Mouse (Mus musculus) myocyte (in vitro differentiated cells): ENCODE measurements around the gene Pla2g4c. TPM values are rescaled to one million over a fixed set of nuclear protein-coding genes. Genes with fewer than 3 reads are reported as not detected.

Experiments used
- H3K27me3 ChIP-seq: one replicate; pipeline ENCODE4 v1.6.1; 2011; ENCODE audit not compliant: control insufficient read depth, insufficient read depth, insufficient read length
- H3K36me3 ChIP-seq: one replicate; pipeline ENCODE4 v1.6.1; 2011; ENCODE audit not compliant: control insufficient read depth, insufficient read depth
- H3K4me2 ChIP-seq: one replicate; pipeline ENCODE4 v1.6.1; 2011; ENCODE audit warnings: low read depth, control low read depth
- H3K4me3 ChIP-seq: one replicate; pipeline ENCODE4 v1.5.1; 2011; ENCODE audit warnings: mild to moderate bottlenecking, control low read depth, moderate library complexity
- H3K79me2 ChIP-seq: one replicate; pipeline ENCODE4 v1.6.1; 2011; ENCODE audit not compliant: control insufficient read depth, insufficient read depth
- H3ac ChIP-seq: one replicate; pipeline ENCODE4 v1.6.1; 2011; ENCODE audit not compliant: control insufficient read depth, insufficient read length
- CEBPB ChIP-seq: IDR thresholded peaks from 2 replicates; pipeline ENCODE4 v1.6.1; 2011; ENCODE audit warnings: mild to moderate bottlenecking, moderate library complexity; ENCODE audit not compliant: poor library complexity, insufficient read depth, severe bottlenecking
- E2F4 ChIP-seq: IDR thresholded peaks from one replicate; pipeline ENCODE4 v1.6.1; 2011; ENCODE audit warnings: mild to moderate bottlenecking, control low read depth, moderate library complexity; ENCODE audit not compliant: insufficient read depth
- MAX ChIP-seq: IDR thresholded peaks from one replicate; pipeline ENCODE4 v1.6.1; 2011; ENCODE audit warnings: low read depth, mild to moderate bottlenecking, control low read depth
- MYOD1 ChIP-seq, 3 experiments: IDR thresholded peaks; one replicate each; pipeline ENCODE4 v1.6.1; 2011; ENCODE audit warnings: control low read depth in 2 of 3, low read depth in 2 of 3, mild to moderate bottlenecking in 2 of 3, moderate library complexity in 1 of 3; ENCODE audit not compliant: insufficient read length in 2 of 3, control insufficient read depth in 1 of 3
- MYOG ChIP-seq, 3 experiments: IDR thresholded peaks; one replicate each; pipeline ENCODE4 v1.6.1; 2011; ENCODE audit warnings: control low read depth in 2 of 3, low read depth in 2 of 3, mild to moderate bottlenecking in 2 of 3; ENCODE audit not compliant: insufficient read length in 2 of 3, control insufficient read depth in 1 of 3, insufficient read depth in 1 of 3
- POLR2A ChIP-seq: IDR thresholded peaks from one replicate; pipeline ENCODE4 v1.6.1; 2011; ENCODE audit warnings: low read depth, mild to moderate bottlenecking, control low read depth, moderate library complexity; ENCODE audit not compliant: insufficient read length
- POLR2AphosphoS2 ChIP-seq: IDR thresholded peaks from one replicate; pipeline ENCODE4 v1.6.1; 2011; ENCODE audit warnings: low read depth, control low read depth; ENCODE audit not compliant: insufficient read length
- REST ChIP-seq: IDR thresholded peaks from one replicate; pipeline ENCODE4 v1.6.1; 2011; ENCODE audit warnings: mild to moderate bottlenecking, control low read depth, moderate library complexity; ENCODE audit not compliant: insufficient read depth, insufficient read length
- SRF ChIP-seq: IDR thresholded peaks from one replicate; pipeline ENCODE4 v1.6.1; 2011; ENCODE audit warnings: low read depth; ENCODE audit not compliant: control insufficient read depth, insufficient read length
- TCF12 ChIP-seq: IDR thresholded peaks from one replicate; pipeline ENCODE4 v1.6.1; 2011; ENCODE audit warnings: mild to moderate bottlenecking, control low read depth; ENCODE audit not compliant: poor library complexity, insufficient read depth, severe bottlenecking
- TCF3 ChIP-seq: IDR thresholded peaks from one replicate; pipeline ENCODE4 v1.6.1; 2011; ENCODE audit warnings: low read depth, control low read depth; ENCODE audit not compliant: insufficient read length
- USF1 ChIP-seq: IDR thresholded peaks from one replicate; pipeline ENCODE4 v1.6.1; 2011; ENCODE audit warnings: low read depth, mild to moderate bottlenecking, control low read depth, moderate library complexity
- polyA plus RNA-seq: library from polyadenylated mRNA; unstranded; fragments of >200 nt; fragmentation: generic; extraction: Trizol; gene quantifications from one replicate; pipeline ENCODE4 v1.2.1, GENCODE M21; 2012; ENCODE audit warnings: missing spikeins

Pla2g4c gene
- polyA plus RNA-seq, 1 experiment = 0.01 TPM

DNA sequence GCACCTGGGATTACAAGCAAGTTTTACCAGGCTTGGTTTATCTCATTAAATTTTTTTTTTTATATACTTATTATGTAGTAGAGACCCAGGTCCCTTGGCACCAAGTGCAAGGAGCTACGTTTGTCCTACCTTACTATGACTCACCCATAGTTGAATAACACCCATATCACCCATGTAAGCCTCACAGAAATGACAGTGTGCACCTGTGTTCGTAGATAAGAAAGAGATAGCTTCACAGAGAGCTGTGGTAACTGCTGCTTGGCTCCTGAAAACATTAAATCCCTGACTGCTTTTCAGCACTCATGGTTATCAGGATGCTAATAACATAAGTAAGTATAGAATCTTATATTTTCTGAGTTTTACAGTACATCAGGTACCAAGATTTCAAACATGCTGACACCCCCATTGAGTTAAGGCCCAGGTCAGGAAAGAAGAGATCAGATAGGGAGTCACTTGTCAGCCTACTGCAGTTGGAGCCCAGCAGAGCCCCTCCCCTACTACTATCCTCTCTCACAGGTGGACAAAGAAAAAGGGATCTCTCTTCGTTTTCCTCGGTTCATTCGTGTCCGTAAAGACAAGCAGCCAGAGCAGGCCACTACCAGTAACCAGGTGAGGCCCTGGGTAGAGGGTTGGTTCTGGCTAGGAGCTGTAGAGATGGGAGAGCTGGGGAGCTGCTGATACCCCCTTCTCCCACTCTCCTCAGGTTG, 13.8 kb upstream of the Pla2g4c start:
- H3K4me3 ChIP-seq = no peak overlapping the region
- no peaks in the 10 kb centered on the region for H3K79me2 ChIP-seq
- H3K36me3 ChIP-seq = no peaks in the 10 kb centered on the region
- H3K27me3 ChIP-seq = no peaks in the 10 kb centered on the region
- no peak overlapping the region for H3K4me2 ChIP-seq
- H3ac ChIP-seq = no peak overlapping the region
- no peak for TF ChIP-seq MYOD1 (IDR thresholded peaks at IDR 0.05; ENCODE audit: control insufficient read depth in 1 of 3, insufficient read length in 2 of 3, low read depth in 2 of 3)
- TF ChIP-seq MYOG (IDR thresholded peaks at IDR 0.05; ENCODE audit: control insufficient read depth in 1 of 3, insufficient read depth in 1 of 3, insufficient read length in 2 of 3, low read depth in 2 of 3) = no peak
- TF ChIP-seq CEBPB = no peak
- TF ChIP-seq TCF3 = no peak

DNA sequence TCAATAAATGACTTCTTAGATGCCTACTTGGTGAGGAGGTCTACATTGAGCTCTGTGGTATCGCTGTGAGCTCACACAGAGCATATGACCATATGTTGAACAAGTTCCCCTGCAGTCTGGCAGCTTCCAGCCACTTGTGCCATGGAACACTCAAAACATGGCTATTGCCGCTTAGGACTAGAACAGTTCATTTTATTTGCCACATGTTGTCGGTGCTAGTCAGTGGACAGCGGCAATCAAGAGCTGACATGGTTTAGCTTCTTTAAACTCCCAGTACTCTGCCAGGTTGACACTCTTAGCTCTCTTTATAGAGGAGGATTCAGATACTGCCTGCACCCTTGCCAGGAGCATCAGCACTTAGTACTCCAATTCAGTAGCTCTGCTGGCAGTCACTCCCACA, 13.1 kb upstream of the Pla2g4c start:
- no peaks in the 10 kb centered on the region for H3K36me3 ChIP-seq
- H3K79me2 ChIP-seq = no peaks in the 10 kb centered on the region
- H3K27me3 ChIP-seq = no peaks in the 10 kb centered on the region
- no peak overlapping the region for H3ac ChIP-seq
- no peak overlapping the region for H3K4me2 ChIP-seq
- no peak overlapping the region for H3K4me3 ChIP-seq
- TF ChIP-seq TCF12 = no peak
- TF ChIP-seq REST = no peak
- TF ChIP-seq MYOG (IDR thresholded peaks at IDR 0.05; ENCODE audit: control insufficient read depth in 1 of 3, insufficient read depth in 1 of 3, insufficient read length in 2 of 3, low read depth in 2 of 3) = no peak
- no peak for TF ChIP-seq E2F4
- TF ChIP-seq TCF3 = no peak
- TF ChIP-seq SRF = no peak
- no peak for TF ChIP-seq MYOD1 (IDR thresholded peaks at IDR 0.05; ENCODE audit: control insufficient read depth in 1 of 3, insufficient read length in 2 of 3, low read depth in 2 of 3)
- TF ChIP-seq MAX = no peak
- no peak for TF ChIP-seq USF1
- no peak for TF ChIP-seq CEBPB
- TF ChIP-seq POLR2A = no peak
- no peak for TF ChIP-seq POLR2AphosphoS2

DNA sequence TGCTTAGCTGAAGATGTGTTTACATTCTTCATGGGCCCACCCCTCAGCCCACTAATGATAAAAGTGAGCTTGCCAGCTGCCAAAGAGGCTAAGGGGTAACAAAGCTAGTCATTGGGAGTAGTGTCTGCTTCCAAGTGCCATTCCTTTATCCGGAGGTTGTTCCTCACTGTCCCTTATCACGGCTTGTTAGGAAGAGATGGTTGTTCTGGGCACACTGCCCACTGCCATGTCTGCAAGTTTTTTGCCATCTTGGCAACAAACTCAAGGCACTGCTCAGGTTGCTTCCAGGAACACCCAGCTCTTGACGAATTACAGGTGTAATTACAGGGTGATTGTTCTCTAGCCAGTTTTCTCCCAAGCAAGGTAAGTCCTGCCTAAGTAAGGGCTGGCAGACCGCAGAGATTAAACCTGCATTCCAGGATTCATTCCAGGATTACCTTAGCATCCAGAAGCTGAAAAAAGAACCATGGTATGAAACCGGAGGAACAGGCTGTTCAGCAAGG, 10.3 kb upstream of the Pla2g4c start:
- TF ChIP-seq TCF3 (no peak), POLR2A (no peak), TCF12 (no peak), MYOD1 (IDR thresholded peaks at IDR 0.05; ENCODE audit: control insufficient read depth in 1 of 3, insufficient read length in 2 of 3, low read depth in 2 of 3) (no peak), POLR2AphosphoS2 (no peak), MAX (no peak), SRF (no peak), MYOG (IDR thresholded peaks at IDR 0.05; ENCODE audit: control insufficient read depth in 1 of 3, insufficient read depth in 1 of 3, insufficient read length in 2 of 3, low read depth in 2 of 3) (no peak), REST (no peak), CEBPB (no peak), E2F4 (no peak), USF1 (no peak)
- Histone ChIP-seq H3K36me3 (no peaks in the 10 kb centered on the region), H3K4me2 (no peak overlapping the region), H3K79me2 (no peaks in the 10 kb centered on the region), H3K4me3 (no peak overlapping the region), H3ac (no peak overlapping the region), H3K27me3 (no peaks in the 10 kb centered on the region)

DNA sequence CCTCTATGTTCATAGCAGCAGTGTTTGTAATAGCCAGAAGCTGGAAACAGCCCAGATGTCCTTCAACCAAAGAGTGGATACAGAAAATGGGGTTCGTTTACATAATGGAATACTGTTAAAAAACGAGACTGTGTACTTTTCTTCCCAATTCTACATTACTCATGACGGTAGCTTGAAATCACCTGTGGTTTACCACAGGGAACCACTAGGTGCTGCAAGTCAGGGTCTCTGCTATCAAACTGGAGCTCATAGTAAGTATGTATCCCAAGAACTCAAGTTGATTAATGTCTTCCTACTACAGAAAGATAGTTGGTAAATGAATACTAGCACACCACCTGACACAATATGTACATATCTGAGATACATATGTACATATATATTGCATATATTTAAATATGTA, 3.0 kb upstream of the Pla2g4c start:
- no peak overlapping the region for H3ac ChIP-seq
- H3K27me3 ChIP-seq = no peaks in the 10 kb centered on the region
- H3K36me3 ChIP-seq = no peaks in the 10 kb centered on the region
- H3K4me2 ChIP-seq = no peak overlapping the region
- no peaks in the 10 kb centered on the region for H3K79me2 ChIP-seq
- no peak overlapping the region for H3K4me3 ChIP-seq
- no peak for TF ChIP-seq TCF3
- no peak for TF ChIP-seq TCF12
- no peak for TF ChIP-seq SRF
- no peak for TF ChIP-seq POLR2A
- no peak for TF ChIP-seq CEBPB
- TF ChIP-seq E2F4 = no peak
- TF ChIP-seq REST = no peak
- TF ChIP-seq MYOD1 (IDR thresholded peaks at IDR 0.05; ENCODE audit: control insufficient read depth in 1 of 3, insufficient read length in 2 of 3, low read depth in 2 of 3) = no peak
- no peak for TF ChIP-seq POLR2AphosphoS2

DNA sequence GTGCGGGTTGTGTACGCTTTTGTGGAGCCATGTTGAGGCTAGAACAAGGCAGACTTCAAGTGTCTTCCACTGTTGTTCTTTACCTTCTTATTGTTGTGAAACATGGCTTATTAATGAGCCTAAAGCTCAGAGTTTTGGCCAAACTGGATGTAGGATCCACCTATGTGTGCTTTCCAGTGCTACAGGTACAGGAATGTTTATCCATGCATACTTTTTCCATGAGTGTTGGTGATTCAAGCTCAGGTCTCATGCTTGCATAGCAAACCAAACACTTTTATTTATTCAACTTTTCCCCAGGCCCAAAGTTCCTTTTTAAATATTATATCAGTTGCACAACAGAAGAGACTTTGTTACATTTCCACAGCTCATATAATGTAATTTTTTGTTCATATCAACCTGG, 6.1 kb downstream of the Pla2g4c start:
- no peak for TF ChIP-seq MYOG (IDR thresholded peaks at IDR 0.05; ENCODE audit: control insufficient read depth in 1 of 3, insufficient read depth in 1 of 3, insufficient read length in 2 of 3, low read depth in 2 of 3)
- no peak for TF ChIP-seq POLR2AphosphoS2
- TF ChIP-seq TCF3 = no peak
- Histone ChIP-seq H3ac (no peak overlapping the region), H3K36me3 (no peaks in the 10 kb centered on the region), H3K27me3 (no peaks in the 10 kb centered on the region), H3K4me2 (no peak overlapping the region), H3K79me2 (no peaks in the 10 kb centered on the region), H3K4me3 (no peak overlapping the region)
